Mouse (Mus musculus) hindbrain, embryonic 10.5 days (tissue): Measurements from ENCODE around the gene Odf2l. TPM values are rescaled to one million over a fixed set of nuclear protein-coding genes. Genes with fewer than 3 reads are reported as not detected.
A peak's percentile ranks its signal among the peaks of the same experiment; 100 is the strongest.

ENCODE experiments used
- DNase-seq: peaks from one replicate; pipeline ENCODE4 v3.0.0-alpha.2; 2017; ENCODE audit warnings: low spot score
- H3K27ac ChIP-seq: fragments of 300-500 bp; sonication (generic); 2 replicates; pipeline ENCODE4 v1.5.1; 2016; ENCODE audit warnings: mild to moderate bottlenecking, moderate library complexity
- H3K27me3 ChIP-seq: fragments of 300-500 bp; sonication (generic); 2 replicates; pipeline ENCODE4 v1.6.1; 2016; ENCODE audit warnings: mild to moderate bottlenecking; ENCODE audit not compliant: poor library complexity, insufficient read depth, severe bottlenecking
- H3K36me3 ChIP-seq: fragments of 300-500 bp; sonication (generic); 2 replicates; pipeline ENCODE4 v1.6.1; 2016; ENCODE audit warnings: mild to moderate bottlenecking, moderate library complexity
- H3K4me1 ChIP-seq: fragments of 300-500 bp; sonication (generic); replicated peaks from 2 replicates; pipeline ENCODE4 v1.6.1; 2016; ENCODE audit warnings: mild to moderate bottlenecking
- H3K4me3 ChIP-seq: fragments of 300-500 bp; sonication (generic); 2 replicates; pipeline ENCODE4 v1.5.1; 2016; ENCODE audit warnings: mild to moderate bottlenecking, moderate library complexity
- H3K9me3 ChIP-seq: fragments of 300-500 bp; sonication (generic); 2 replicates; pipeline ENCODE4 v1.6.1; 2016; ENCODE audit warnings: mild to moderate bottlenecking, moderate library complexity
- WGBS: fragments of 180-500 bp; shearing (Covaris S2); methylation state at CpG from one replicate; pipeline ENCODE4 v1.1.7; 2016; 5-methylcytosine and 5-hydroxymethylcytosine counted together
- polyA plus RNA-seq: library from polyadenylated mRNA; unstranded; fragments of >200 nt; fragmentation: Nextera tagmentation; extraction: Ambion mirVana; gene quantifications from 2 replicates; pipeline ENCODE4 v1.2.1, GENCODE M21; 2016

The Odf2l gene
- 17.8 and 20.1 TPM in 2 replicates for polyA plus RNA-seq

DNA sequence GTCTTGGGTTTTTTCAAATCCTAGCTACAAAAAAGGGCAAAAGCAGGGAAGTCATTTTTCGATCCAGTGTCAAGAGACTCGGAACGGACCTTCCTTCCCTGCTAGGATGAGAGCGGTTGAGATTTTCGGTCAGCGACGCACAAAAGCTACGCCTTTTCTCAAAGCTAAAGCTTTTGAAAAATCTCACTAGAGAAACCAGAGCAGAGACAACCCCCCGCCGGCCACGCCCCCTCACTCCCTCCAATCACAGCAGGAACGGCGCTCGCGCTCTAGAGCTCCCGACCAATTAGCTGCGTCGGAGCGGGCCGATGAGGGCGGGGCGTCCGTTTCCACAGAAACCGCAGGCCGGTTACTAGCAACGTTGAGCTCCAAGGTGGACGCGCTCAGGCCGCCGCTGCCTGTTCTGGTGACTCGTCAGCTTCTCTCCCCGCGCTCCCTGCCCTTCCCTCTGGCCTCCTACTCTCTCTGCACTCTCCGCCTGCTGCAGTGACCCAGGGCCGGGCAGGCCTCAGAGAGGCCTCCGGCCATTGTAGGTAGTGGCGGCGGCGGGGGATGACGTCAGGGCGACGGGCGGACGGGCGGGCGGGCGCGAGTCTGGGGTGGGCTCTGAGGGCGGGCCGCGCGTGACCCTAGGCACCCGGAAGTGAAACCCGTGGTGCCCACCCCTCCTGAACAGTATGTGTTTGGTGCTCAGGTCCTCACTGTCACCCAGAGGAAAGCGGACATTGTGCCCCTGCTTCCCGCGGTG, at the start of gene Odf2l:
Odf2l (plus strand) TSS at position 335 of the 748 bp plus-strand sequence.
- H3K27ac ChIP-seq, result peak within 1 kb of the TSS; percentile 99
- H3K4me1 ChIP-seq, result peaks cover 16% of the 10 kb centered on the region
- H3K27me3 ChIP-seq, result no peaks in the 10 kb centered on the region
- H3K36me3 ChIP-seq, result no peaks in the 10 kb centered on the region
- peak; percentile 98 for DNase-seq
- under 1% methylated on average over 57 of the region's 57 CpGs for WGBS
- H3K4me3 ChIP-seq, result peak within 1 kb of the TSS; percentile 78
- no peaks in the 10 kb centered on the region for H3K9me3 ChIP-seq

DNA sequence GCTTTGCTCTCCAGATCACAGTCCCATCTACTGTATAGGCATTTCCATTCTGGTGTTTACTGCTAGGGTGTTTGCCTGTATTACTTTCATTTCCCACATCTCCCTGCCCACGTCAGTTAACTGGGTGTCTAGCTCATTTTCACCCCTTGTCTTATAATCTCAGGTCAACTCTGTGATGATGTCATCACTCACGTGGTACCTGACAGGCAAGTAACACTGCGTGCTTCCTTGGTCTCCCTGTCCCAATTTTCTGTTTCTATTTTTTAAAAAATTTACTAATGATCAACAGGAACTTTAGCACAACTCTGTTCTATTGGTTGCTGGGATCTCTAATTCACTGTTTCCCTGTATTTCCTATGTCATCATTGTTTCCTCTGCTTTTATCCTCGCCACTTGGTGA, 49.4 kb upstream of the Odf2l start:
- Histone ChIP-seq H3K9me3 (no peaks in the 10 kb centered on the region), H3K4me3 (no peak overlapping the region), H3K4me1 (no peaks in the 10 kb centered on the region), H3K36me3 (no peaks in the 10 kb centered on the region), H3K27ac (no peak overlapping the region), H3K27me3 (no peaks in the 10 kb centered on the region)
- 85% methylated on average over 4 of the region's 4 CpGs for WGBS
- DNase-seq, result no peak

- H3K27ac ChIP-seq, result no peak overlapping the region
- no peaks in the 10 kb centered on the region for H3K36me3 ChIP-seq
- H3K27me3 ChIP-seq, result no peaks in the 10 kb centered on the region
- DNase-seq, result no peak
- H3K9me3 ChIP-seq, result no peaks in the 10 kb centered on the region
- no peak overlapping the region for H3K4me3 ChIP-seq
- H3K4me1 ChIP-seq, result no peaks in the 10 kb centered on the region
- WGBS, result 97% methylated on average over 3 of the region's 3 CpGs
Observed at GRCm38 (mm10) chr3:145072339-145072738, 46.0 kb upstream of the Odf2l start.

DNA sequence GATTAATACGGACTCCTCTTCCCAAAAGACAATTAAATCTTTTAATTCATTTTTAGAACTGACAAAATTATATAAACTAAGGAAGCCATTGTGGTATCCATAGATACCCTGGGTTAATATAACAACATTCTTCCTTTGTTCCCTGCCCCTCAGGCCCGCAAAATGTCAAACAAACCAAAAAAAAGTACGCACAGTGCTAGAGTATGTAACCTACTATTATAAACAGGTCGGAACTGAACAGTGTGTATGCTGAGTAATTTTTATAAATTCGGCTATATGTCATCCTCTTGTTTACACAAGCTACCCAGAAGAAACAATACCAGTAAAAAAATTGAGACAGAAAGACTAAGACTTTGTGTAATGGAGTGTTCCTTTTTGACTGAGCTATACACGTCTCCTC, 40.0 kb upstream of the Odf2l start:
- Histone ChIP-seq H3K4me1 (0 out of 2 replicates have a peak, but pooled peaks cover 4% of the 10 kb centered on the region), H3K4me3 (no peak overlapping the region), H3K27ac (no peak overlapping the region), H3K27me3 (no peaks in the 10 kb centered on the region), H3K9me3 (no peaks in the 10 kb centered on the region), H3K36me3 (no peaks in the 10 kb centered on the region)
- 87% methylated on average over 6 of the region's 6 CpGs for WGBS
- no peak for DNase-seq

- Histone ChIP-seq H3K27me3 (no peaks in the 10 kb centered on the region), H3K36me3 (no peaks in the 10 kb centered on the region), H3K27ac (no peak overlapping the region), H3K4me3 (no peak overlapping the region), H3K4me1 (0 out of 2 replicates have a peak, but pooled peaks cover 4% of the 10 kb centered on the region), H3K9me3 (no peaks in the 10 kb centered on the region)
- WGBS, result 84% methylated on average over 8 of the region's 8 CpGs
- DNase-seq, result no peak
Observed at GRCm38 (mm10) chr3:145080904-145081303, 37.5 kb upstream of the Odf2l start.

- no peaks in the 10 kb centered on the region for H3K4me1 ChIP-seq
- no peaks in the 10 kb centered on the region for H3K9me3 ChIP-seq
- H3K27ac ChIP-seq, result no peak overlapping the region
- H3K27me3 ChIP-seq, result no peaks in the 10 kb centered on the region
- no peak for DNase-seq
- 92% methylated on average over 1 of the region's 1 CpGs for WGBS
- no peak overlapping the region for H3K4me3 ChIP-seq
- H3K36me3 ChIP-seq, result no peaks in the 10 kb centered on the region
Observed at GRCm38 (mm10) chr3:145083081-145083480, 35.3 kb upstream of the Odf2l start.

GRCm38 (mm10) chr3:145086180-145086579, 32.2 kb upstream of the Odf2l start:
- WGBS, result 96% methylated on average over 14 of the region's 14 CpGs
- H3K4me3 ChIP-seq, result no peak overlapping the region
- no peaks in the 10 kb centered on the region for H3K4me1 ChIP-seq
- no peaks in the 10 kb centered on the region for H3K36me3 ChIP-seq
- no peaks in the 10 kb centered on the region for H3K27me3 ChIP-seq
- no peaks in the 10 kb centered on the region for H3K9me3 ChIP-seq
- DNase-seq, result no peak
- no peak overlapping the region for H3K27ac ChIP-seq

DNA sequence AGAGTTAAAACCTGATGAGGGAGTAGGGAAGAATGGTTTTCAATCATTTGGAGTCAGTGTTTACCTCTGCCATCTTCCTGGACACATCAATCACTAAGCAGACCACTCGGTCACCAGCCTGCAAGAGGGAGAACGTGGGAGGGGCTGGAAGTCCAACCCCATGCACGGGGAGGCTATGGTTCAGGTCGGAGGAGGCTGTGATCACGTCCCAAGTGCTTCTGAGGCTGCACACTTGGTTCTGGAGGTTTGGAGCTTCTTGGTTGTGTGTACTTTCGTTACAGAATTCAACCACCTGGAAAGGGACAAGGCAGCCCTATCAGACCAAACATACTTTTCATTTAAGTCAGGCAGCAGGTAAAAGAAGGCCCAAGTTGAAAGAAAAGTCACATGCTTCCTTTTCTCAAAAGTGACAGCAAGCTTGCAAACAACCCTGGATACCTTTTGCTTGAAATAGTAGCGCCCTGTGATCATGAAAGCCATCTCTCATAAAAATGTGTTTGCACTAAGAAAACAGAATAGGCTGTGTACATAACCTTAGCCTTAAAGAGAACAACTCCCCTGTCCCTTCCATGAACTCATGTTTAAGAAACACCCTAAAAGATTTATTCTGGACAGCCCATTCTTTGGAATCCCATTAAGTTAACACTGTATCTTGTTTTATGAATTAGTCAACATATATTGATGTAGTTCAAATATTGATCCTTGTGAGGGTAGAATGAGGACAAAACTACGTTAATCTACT, 30.4 kb upstream of the Odf2l start:
- Histone ChIP-seq H3K36me3 (no peaks in the 10 kb centered on the region), H3K4me3 (no peak overlapping the region), H3K4me1 (no peaks in the 10 kb centered on the region), H3K27ac (no peak overlapping the region), H3K9me3 (no peaks in the 10 kb centered on the region), H3K27me3 (no peaks in the 10 kb centered on the region)
- 84% methylated on average over 8 of the region's 8 CpGs for WGBS
- no peak for DNase-seq

- Histone ChIP-seq H3K27me3 (no peaks in the 10 kb centered on the region), H3K4me1 (no peaks in the 10 kb centered on the region), H3K9me3 (no peaks in the 10 kb centered on the region), H3K27ac (no peak within 1 kb of the TSS), H3K36me3 (no peaks in the 10 kb centered on the region), H3K4me3 (no peak within 1 kb of the TSS)
- no peak for DNase-seq
- WGBS, result 65% methylated on average over 6 of the region's 6 CpGs
Observed at GRCm38 (mm10) chr3:145099291-145099690, 19.1 kb upstream of the Odf2l start, which contains the start of gene Clca2. Gene Clca2, minus strand, starts transcription at chr3:145099443.

- 85% methylated on average over 9 of the region's 9 CpGs for WGBS
- H3K4me3 ChIP-seq, result no peak overlapping the region
- no peak overlapping the region for H3K27ac ChIP-seq
- H3K36me3 ChIP-seq, result no peaks in the 10 kb centered on the region
- H3K27me3 ChIP-seq, result no peaks in the 10 kb centered on the region
- H3K9me3 ChIP-seq, result no peaks in the 10 kb centered on the region
- H3K4me1 ChIP-seq, result no peaks in the 10 kb centered on the region
- no peak for DNase-seq
Observed at GRCm38 (mm10) chr3:145101891-145102555, 16.4 kb upstream of the Odf2l start.

DNA sequence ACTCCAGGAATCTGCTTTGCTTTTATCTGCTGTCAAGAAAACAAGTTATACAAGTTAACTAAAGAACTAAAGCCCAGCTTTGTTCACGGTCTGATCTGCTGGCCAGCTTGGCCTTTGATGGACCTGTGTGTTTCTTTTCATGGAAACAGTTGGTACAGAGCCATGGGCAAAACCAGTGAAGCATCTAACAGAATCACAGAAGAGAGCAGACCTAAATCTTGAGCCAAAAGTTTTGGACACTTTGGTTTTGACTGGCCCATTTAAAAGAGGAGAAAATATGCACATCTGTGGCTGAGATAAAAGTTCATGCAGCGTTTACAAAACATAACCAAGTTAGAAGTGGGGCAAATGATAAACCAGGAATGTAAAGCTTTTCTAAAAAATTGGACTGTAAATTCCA, 15.1 kb upstream of the Odf2l start:
- H3K27ac ChIP-seq, result no peak overlapping the region
- no peaks in the 10 kb centered on the region for H3K36me3 ChIP-seq
- H3K27me3 ChIP-seq, result no peaks in the 10 kb centered on the region
- no peak for DNase-seq
- no peak overlapping the region for H3K4me3 ChIP-seq
- no peaks in the 10 kb centered on the region for H3K4me1 ChIP-seq
- H3K9me3 ChIP-seq, result no peaks in the 10 kb centered on the region
- 88% methylated on average over 2 of the region's 2 CpGs for WGBS

GRCm38 (mm10) chr3:145103770-145104169, 14.6 kb upstream of the Odf2l start:
- WGBS, result 76% methylated on average over 5 of the region's 5 CpGs
- H3K9me3 ChIP-seq, result no peaks in the 10 kb centered on the region
- H3K4me1 ChIP-seq, result no peaks in the 10 kb centered on the region
- H3K27ac ChIP-seq, result no peak overlapping the region
- H3K4me3 ChIP-seq, result no peak overlapping the region
- DNase-seq, result no peak
- no peaks in the 10 kb centered on the region for H3K36me3 ChIP-seq
- H3K27me3 ChIP-seq, result no peaks in the 10 kb centered on the region
